Mouse (Mus musculus): ENCODE measurements at regions not wholly inside any gene's neighbourhood (a gene's known extent, or its start where the extent isn't known, plus 50 kb on each side); places are given as distances from the start of the nearest gene placed in this dataset.
A peak's percentile ranks its signal among the peaks of the same experiment; 100 is the strongest.

DNA sequence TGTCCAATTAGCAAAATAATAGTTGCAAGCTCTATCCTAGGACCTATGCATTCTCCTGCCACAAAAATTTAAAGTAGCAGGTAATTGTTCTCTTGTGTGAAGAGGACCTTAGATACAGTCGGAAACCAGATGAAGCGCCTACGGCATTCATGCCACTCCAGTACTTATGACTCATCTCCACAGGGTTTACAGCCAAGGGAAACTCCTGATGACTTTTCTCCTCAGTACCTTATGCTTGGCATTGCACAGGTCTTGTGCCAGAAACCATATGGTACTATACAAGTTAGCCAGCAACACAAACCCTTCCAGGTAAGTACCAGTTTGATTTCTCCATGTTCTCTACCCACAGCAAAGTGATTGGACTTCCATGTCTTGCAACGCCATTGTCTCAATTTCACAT is 606.3 kb upstream of the Dmac1 start:
- Histone ChIP-seq H3K27ac (no peak overlapping the region), H3K4me3 (no peak overlapping the region), H3K4me1 (no peaks in the 10 kb centered on the region), H3K36me3 (no peaks in the 10 kb centered on the region), H3K9me3 (no peaks in the 10 kb centered on the region), H3K27me3 (replicated peaks) (no peaks in the 10 kb centered on the region), H3K4me2 (replicated peaks) (no peak overlapping the region), H3K9ac (no peak overlapping the region)
- ATAC-seq (ENCODE audit: low FRiP score, low read depth) = no peak
- 91% methylated on average over 4 of the region's 4 CpGs for WGBS

DNA sequence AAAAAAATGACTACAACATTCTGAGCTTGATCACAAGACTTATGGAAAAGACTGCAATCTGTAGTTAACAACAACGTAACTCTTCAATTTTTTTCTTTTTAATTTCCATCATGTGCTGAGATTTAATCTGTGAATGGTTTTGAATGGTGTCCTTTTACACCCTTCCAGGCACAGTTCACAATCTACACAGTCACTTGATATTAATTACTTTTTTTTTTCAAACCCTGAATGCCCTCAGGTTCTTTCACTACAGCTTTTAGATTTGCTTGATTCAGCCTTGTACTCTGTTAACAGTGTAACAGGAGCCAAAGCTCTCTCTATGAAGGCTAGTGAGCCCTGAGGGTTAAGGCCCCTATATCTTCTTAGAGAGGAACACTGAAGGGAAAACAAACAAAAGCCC is 591.7 kb upstream of the Dmac1 start:
- Histone ChIP-seq H3K9me3 (no peaks in the 10 kb centered on the region), H3K9ac (no peak overlapping the region), H3K4me2 (replicated peaks) (no peak overlapping the region), H3K4me1 (no peaks in the 10 kb centered on the region), H3K4me3 (no peak overlapping the region), H3K27ac (no peak overlapping the region), H3K36me3 (no peaks in the 10 kb centered on the region), H3K27me3 (replicated peaks) (no peaks in the 10 kb centered on the region)
- no peak for ATAC-seq (ENCODE audit: low FRiP score, low read depth)
- 80% methylated on average over 1 of the region's 1 CpGs for WGBS

DNA sequence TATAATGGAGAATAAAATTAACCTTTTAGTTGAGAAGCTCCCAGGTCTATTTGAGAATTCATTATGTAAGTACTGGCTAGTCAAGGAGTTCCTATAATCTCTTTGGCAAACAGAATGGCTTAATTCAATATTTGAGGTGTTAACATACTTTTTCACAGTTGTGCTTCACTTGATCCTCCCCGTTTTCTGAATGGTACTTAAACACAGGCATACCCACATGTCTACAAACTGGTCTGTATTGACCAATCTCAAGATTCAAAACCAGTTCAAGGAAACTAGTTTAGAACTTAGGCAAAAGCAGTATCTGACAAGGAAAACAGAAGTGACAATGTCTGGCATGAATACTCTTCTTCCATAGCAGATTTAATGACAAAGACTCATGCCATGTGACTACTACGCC is 583.0 kb upstream of the Dmac1 start:
- Histone ChIP-seq H3K4me3 (no peak overlapping the region), H3K27me3 (replicated peaks) (no peaks in the 10 kb centered on the region), H3K4me1 (0 out of 2 replicates have a peak, but pooled peaks cover 3% of the 10 kb centered on the region), H3K4me2 (replicated peaks) (no peak overlapping the region), H3K9ac (no peak overlapping the region), H3K9me3 (no peaks in the 10 kb centered on the region), H3K27ac (no peak overlapping the region), H3K36me3 (no peaks in the 10 kb centered on the region)
- ATAC-seq (ENCODE audit: low FRiP score, low read depth) = no peak
- WGBS = 89% methylated on average over 2 of the region's 2 CpGs

DNA sequence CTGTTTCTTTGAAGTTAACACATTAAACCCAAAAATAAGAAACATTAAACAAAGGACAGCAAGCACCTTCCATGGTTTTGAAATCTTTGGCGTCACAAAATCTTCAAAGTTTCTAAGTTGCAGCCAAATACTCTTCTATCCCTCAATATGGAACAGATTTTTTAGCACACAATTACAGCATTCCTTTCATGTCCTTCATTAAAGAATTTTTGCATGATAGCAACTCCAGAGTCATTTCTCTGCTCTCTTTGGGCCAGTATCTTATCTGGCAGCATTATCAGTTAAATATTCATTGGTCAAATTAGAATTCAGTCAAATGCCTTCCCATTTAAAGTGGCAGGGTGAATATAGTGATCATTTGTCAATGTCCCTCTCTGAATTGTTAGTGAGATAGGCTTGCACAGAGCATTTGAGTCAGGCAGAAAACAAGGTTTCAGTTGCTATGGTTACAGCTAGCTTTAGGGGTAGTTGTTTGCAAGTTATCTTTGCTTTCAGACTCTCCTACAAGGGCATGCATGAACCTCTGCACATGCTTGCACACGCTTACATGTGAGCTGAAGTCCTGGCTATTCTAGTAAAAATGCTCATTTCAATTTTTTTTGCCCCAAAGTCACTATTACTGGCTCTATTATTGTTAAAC is 579.8 kb upstream of the Dmac1 start:
- H3K9me3 ChIP-seq = no peaks in the 10 kb centered on the region
- no peak overlapping the region for H3K4me2 ChIP-seq (replicated peaks)
- no peaks in the 10 kb centered on the region for H3K27me3 ChIP-seq (replicated peaks)
- peak; percentile 55; the same call in 1 of the 2 replicates for ATAC-seq (ENCODE audit: low FRiP score, low read depth)
- no peak overlapping the region for H3K4me3 ChIP-seq
- no peak overlapping the region for H3K27ac ChIP-seq
- 38% methylated on average over 2 of the region's 2 CpGs for WGBS
- no peak overlapping the region for H3K9ac ChIP-seq
- no peaks in the 10 kb centered on the region for H3K36me3 ChIP-seq
- peaks cover 12% of the 10 kb centered on the region for H3K4me1 ChIP-seq

DNA sequence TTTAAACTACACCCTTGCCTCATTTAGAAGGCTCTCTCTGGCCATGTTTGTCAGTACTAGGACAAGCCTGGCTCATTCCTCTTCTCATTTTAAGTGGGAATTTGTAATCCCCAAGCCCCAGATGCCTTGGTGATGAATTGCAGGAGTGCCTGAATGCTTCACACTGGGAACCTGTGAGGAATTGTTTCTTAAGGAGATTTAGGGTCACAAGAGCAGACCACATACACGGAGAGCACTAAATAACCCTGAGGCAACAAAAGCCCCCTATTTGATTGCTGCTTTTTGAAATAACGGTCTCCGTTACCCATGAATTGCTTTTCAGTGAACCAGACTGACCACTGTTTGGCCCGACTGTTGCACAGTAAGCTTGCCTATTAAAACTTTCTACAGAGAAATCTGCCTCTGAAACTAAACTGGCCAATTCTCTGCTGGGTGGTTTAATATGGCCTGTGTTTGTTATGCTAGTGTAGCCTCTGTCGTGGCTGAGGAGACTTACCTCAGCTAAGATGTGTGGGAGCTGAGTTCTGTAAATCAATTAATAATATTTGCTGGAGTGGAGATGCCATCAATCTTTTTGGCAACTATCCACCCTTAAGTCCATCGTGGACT is 577.7 kb upstream of the Dmac1 start:
- no peak overlapping the region for H3K4me2 ChIP-seq (replicated peaks)
- H3K36me3 ChIP-seq = no peaks in the 10 kb centered on the region
- no peak overlapping the region for H3K27ac ChIP-seq
- peak; percentile 85 for ATAC-seq (ENCODE audit: low FRiP score, low read depth)
- no peak overlapping the region for H3K9ac ChIP-seq
- 3% methylated on average over 6 of the region's 6 CpGs for WGBS
- H3K4me3 ChIP-seq = no peak overlapping the region
- H3K4me1 ChIP-seq = peaks cover 12% of the 10 kb centered on the region
- no peaks in the 10 kb centered on the region for H3K9me3 ChIP-seq
- no peaks in the 10 kb centered on the region for H3K27me3 ChIP-seq (replicated peaks)

DNA sequence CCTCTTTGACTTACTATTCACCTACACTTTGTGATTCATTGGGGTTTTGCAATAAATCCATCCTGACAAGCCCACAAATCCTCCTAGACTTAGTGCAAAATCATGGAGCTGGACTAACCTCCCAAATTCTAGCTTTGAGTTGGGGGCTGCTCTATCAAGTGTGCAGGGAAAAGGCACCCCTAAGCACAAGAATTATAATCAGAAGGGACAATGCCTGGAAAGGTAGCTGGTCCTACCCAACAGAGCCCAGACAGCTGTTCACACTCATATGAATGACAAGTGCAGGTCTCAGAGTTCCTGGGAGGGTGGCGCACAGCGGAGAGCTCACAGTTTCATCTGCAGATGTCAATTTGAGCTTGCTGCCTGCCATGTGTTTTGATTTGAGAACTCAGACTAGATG is 572.2 kb upstream of the Dmac1 start:
- Histone ChIP-seq H3K9ac (no peak overlapping the region), H3K27me3 (replicated peaks) (no peaks in the 10 kb centered on the region), H3K36me3 (no peaks in the 10 kb centered on the region), H3K4me3 (no peak overlapping the region), H3K4me2 (replicated peaks) (no peak overlapping the region), H3K4me1 (peaks cover 10% of the 10 kb centered on the region), H3K9me3 (no peaks in the 10 kb centered on the region), H3K27ac (no peak overlapping the region)
- no peak for ATAC-seq (ENCODE audit: low FRiP score, low read depth)
- WGBS = 57% methylated on average over 2 of the region's 2 CpGs

DNA sequence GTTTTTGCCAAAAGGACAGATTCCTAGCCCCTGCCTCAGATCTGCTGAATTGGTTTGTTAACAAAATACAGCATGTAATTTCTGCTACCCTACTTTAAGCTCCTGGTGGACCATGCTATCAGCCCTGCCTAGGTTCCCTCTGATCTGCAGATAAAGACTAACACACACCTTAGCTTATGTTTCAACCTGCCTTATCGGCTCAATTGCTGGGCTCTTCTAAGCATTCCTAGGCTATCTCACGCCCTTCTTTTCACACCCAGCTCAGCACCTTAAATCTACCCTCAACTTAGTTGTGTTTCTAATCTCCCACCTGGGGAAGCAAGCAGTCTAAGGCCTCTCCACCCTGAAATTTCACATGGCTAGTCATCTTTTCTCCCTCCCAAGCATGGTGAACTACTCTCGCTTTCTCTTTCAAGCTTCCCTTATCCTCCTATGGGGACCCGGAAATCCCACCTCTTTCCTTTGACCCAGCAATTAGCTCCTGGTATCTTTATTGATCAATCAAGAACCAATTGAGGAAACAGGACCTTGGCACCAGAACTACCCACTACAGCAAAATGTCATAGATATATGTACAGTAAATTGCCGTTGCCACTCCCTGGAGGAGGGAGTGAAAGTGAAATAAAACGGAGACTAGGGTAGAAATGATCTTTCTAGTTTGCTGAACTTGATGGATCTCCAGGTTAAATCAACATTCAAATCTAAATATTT is 569.7 kb upstream of the Dmac1 start:
- WGBS = 88% methylated on average over 6 of the region's 6 CpGs
- Histone ChIP-seq H3K27ac (no peak overlapping the region), H3K9me3 (no peaks in the 10 kb centered on the region), H3K4me3 (no peak overlapping the region), H3K4me1 (peaks cover 5% of the 10 kb centered on the region; the same call in 1 of the 2 replicates), H3K27me3 (replicated peaks) (no peaks in the 10 kb centered on the region), H3K9ac (no peak overlapping the region), H3K36me3 (no peaks in the 10 kb centered on the region), H3K4me2 (replicated peaks) (no peak overlapping the region)
- no peak for ATAC-seq (ENCODE audit: low FRiP score, low read depth)

DNA sequence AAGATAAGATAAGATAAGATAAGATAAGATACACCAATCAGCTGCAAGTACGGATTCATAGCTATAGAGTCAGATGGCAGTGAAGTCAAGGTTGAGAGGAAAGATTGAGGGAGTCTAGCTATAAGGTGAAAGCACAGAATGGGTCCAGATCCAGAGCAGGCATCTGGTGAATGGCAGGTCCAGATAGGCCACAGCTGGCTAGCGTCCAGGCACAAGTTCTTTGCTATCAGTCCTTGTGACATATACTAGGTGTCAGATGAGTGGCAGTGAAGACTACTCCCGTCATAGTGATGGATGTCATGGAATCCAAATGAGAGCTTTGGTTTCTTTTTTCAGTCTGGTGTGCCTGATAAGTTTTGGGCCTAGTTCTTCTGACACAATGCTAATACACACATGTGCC is 566.9 kb upstream of the Dmac1 start:
- Histone ChIP-seq H3K9ac (no peak overlapping the region), H3K4me2 (replicated peaks) (no peak overlapping the region), H3K4me1 (0 out of 2 replicates have a peak, but pooled peaks cover under 1% of the 10 kb centered on the region), H3K36me3 (no peaks in the 10 kb centered on the region), H3K4me3 (no peak overlapping the region), H3K27ac (no peak overlapping the region), H3K27me3 (replicated peaks) (no peaks in the 10 kb centered on the region), H3K9me3 (no peaks in the 10 kb centered on the region)
- no peak for ATAC-seq (ENCODE audit: low FRiP score, low read depth)
- 88% methylated on average over 3 of the region's 3 CpGs for WGBS

DNA sequence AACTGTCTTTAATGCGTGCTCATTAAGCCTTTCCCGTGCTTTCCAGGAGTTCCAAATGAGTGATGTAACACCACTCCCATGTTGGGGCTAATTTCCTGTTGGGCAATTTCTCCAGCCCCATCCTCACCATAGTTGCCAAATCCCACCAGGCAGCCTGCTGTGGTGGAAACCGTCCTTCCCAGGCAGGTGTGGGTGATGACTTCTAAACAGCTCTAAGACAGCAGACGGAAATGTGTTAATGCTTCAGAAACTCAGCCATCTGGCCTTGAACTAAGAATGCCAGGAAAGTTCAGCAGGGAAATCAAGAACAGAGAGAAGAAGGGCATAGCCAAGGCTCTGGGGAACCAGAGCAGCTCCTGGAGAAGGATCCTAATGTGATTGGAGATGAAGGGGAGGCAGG is 560.5 kb upstream of the Dmac1 start:
- 68% methylated on average over 4 of the region's 4 CpGs for WGBS
- H3K27ac ChIP-seq = no peak overlapping the region
- H3K9me3 ChIP-seq = no peaks in the 10 kb centered on the region
- ATAC-seq (ENCODE audit: low FRiP score, low read depth) = no peak
- no peak overlapping the region for H3K9ac ChIP-seq
- no peaks in the 10 kb centered on the region for H3K36me3 ChIP-seq
- no peaks in the 10 kb centered on the region for H3K27me3 ChIP-seq (replicated peaks)
- no peak overlapping the region for H3K4me2 ChIP-seq (replicated peaks)
- H3K4me3 ChIP-seq = no peak overlapping the region
- H3K4me1 ChIP-seq = no peaks in the 10 kb centered on the region

DNA sequence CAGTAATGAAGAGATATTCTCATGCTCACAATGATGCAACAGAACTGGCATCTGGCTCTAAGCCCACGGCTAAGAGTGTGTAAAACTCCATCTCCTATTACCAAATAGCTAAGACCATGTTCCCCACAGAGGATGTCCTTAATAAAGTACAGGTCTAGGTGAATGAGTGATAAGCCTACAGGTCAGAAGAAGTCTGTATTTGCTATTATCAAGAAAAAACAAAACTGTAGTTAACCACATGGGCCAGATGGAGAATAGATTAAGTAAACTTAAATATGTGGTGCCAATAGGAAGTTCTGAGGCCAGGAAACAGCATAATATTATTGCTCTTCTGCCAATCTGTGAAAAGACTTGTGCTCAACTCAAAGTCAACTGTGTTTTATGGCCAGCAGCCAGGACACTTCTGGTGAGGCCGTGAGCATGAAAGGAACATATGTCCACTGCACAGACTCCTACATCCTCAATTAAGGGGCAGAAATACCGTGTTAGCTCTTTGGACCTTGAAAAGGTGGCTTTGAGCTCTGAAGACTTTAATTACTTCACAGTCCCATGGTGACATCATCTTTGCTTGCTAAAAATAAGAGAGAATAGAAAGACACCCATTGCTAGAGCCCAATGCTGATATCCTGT is 549.1 kb upstream of the Dmac1 start:
- Histone ChIP-seq H3K9ac (no peak overlapping the region), H3K4me3 (no peak overlapping the region), H3K36me3 (no peaks in the 10 kb centered on the region), H3K9me3 (no peaks in the 10 kb centered on the region), H3K4me2 (replicated peaks) (no peak overlapping the region), H3K27me3 (replicated peaks) (no peaks in the 10 kb centered on the region), H3K27ac (no peak overlapping the region), H3K4me1 (no peaks in the 10 kb centered on the region)
- WGBS = 71% methylated on average over 3 of the region's 3 CpGs
- no peak for ATAC-seq (ENCODE audit: low FRiP score, low read depth)

DNA sequence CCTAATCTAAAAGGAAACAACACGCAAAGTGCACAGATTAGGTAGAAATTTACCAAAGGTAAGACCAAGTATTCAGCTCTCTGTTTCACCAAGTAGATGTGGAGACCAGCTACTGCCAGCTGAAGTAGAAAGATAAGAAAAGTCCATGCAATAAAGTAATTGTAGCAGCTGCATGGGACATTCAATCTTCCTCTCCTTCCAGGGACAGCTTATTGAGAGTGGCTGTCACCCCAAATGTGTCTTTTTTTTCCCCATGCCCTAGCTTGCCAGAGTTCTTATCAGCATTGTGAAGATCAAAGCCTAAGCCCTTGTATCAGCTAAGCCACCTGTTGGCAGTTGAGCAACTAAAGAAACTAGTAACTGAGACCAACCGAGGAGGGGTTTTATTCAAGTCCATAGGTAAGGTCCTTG is 541.1 kb upstream of the Dmac1 start:
- no peak overlapping the region for H3K4me3 ChIP-seq
- no peaks in the 10 kb centered on the region for H3K9me3 ChIP-seq
- no peak overlapping the region for H3K27ac ChIP-seq
- no peaks in the 10 kb centered on the region for H3K27me3 ChIP-seq (replicated peaks)
- H3K4me1 ChIP-seq = no peaks in the 10 kb centered on the region
- no peak overlapping the region for H3K4me2 ChIP-seq (replicated peaks)
- 60% methylated on average over 2 of the region's 2 CpGs for WGBS
- no peaks in the 10 kb centered on the region for H3K36me3 ChIP-seq
- no peak for ATAC-seq (ENCODE audit: low FRiP score, low read depth)
- no peak overlapping the region for H3K9ac ChIP-seq

DNA sequence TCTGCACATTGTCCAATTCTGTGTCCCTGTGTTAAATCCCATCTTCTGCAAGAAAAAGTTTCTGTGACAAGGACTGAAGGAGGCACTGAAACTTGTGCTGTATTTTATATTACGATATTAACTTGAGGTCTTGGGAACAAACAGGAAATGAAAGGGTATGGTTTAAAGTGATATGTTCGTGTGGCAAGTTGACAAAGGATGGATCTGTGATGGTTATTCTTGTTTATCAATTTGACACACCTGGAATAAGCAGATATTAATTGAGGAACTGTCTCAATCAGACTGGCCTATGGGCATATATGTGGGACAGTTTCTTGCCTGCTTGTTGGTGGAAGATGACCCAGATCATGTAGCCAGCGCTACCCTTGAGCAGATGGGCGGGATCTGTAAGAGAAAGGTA is 537.9 kb upstream of the Dmac1 start:
- Histone ChIP-seq H3K9ac (no peak overlapping the region), H3K4me3 (no peak overlapping the region), H3K27me3 (replicated peaks) (no peaks in the 10 kb centered on the region), H3K4me2 (replicated peaks) (no peak overlapping the region), H3K4me1 (no peaks in the 10 kb centered on the region), H3K9me3 (no peaks in the 10 kb centered on the region), H3K36me3 (no peaks in the 10 kb centered on the region), H3K27ac (no peak overlapping the region)
- 90% methylated on average over 4 of the region's 4 CpGs for WGBS
- ATAC-seq (ENCODE audit: low FRiP score, low read depth) = no peak

Measured in neural tube, embryonic 12.5 days (tissue).